Mouse (Mus musculus): ENCODE measurements around the gene Pde4d. TPM values are rescaled to one million over a fixed set of nuclear protein-coding genes. Genes with fewer than 3 reads are reported as not detected.
"Not testable (repeated sequence)": the region's sequence is repeated elsewhere in the genome, so short reads cannot be mapped to it uniquely, and the experiment has no call there.

Gene Pde4d
- polyA plus RNA-seq, 1 experiment from 2014 or later = 20.5 TPM

GRCm38 (mm10) chr13:108797620-108798019 lies 347.9 kb downstream of the Pde4d start:
- not testable (repeated sequence) for H3K27ac ChIP-seq (ENCODE audit: low read length); H3K4me2 ChIP-seq (ENCODE audit: low read length); H3K9ac ChIP-seq (replicated peaks; ENCODE audit: low read depth, low read length); H3K4me3 ChIP-seq (replicated peaks; ENCODE audit: low read length); H3K9me3 ChIP-seq (ENCODE audit: control insufficient read depth, low read length); ATAC-seq; H3K4me1 ChIP-seq (replicated peaks; ENCODE audit: control insufficient read depth, insufficient read depth, low read length); H3K27me3 ChIP-seq (replicated peaks; ENCODE audit: control insufficient read depth, insufficient read depth, low read length); H3K36me3 ChIP-seq (ENCODE audit: control insufficient read depth, insufficient read depth)
- WGBS = 72% methylated on average over 3 of the region's 3 CpGs

GRCm38 (mm10) chr13:108809191-108809590 lies 359.4 kb downstream of the Pde4d start:
- no peak for ATAC-seq

GRCm38 (mm10) chr13:108812956-108813355 lies 363.2 kb downstream of the Pde4d start:
- Histone ChIP-seq H3K9ac (replicated peaks; ENCODE audit: low read depth, low read length) (no peak overlapping the region), H3K27ac (ENCODE audit: low read length) (no peak overlapping the region), H3K4me3 (replicated peaks; ENCODE audit: low read length) (no peak overlapping the region), H3K4me1 (replicated peaks; ENCODE audit: control insufficient read depth, insufficient read depth, low read length) (no peaks in the 10 kb centered on the region), H3K27me3 (replicated peaks; ENCODE audit: control insufficient read depth, insufficient read depth, low read length) (no peaks in the 10 kb centered on the region), H3K36me3 (ENCODE audit: control insufficient read depth, insufficient read depth) (no peaks in the 10 kb centered on the region), H3K4me2 (ENCODE audit: low read length) (no peak overlapping the region), H3K9me3 (ENCODE audit: control insufficient read depth, low read length) (no peaks in the 10 kb centered on the region)
- WGBS = 62% methylated on average over 3 of the region's 3 CpGs
- ATAC-seq = no peak

More at GRCm38 (mm10) chr13:108809191-108809590, 359.4 kb downstream of the Pde4d start:
- Histone ChIP-seq H3K27ac (ENCODE audit: low read length) (no peak overlapping the region), H3K4me3 (replicated peaks; ENCODE audit: low read length) (no peak overlapping the region), H3K4me2 (ENCODE audit: low read length) (no peak overlapping the region), H3K4me1 (replicated peaks; ENCODE audit: control insufficient read depth, insufficient read depth, low read length) (no peaks in the 10 kb centered on the region), H3K36me3 (ENCODE audit: control insufficient read depth, insufficient read depth) (no peaks in the 10 kb centered on the region), H3K27me3 (replicated peaks; ENCODE audit: control insufficient read depth, insufficient read depth, low read length) (no peaks in the 10 kb centered on the region), H3K9me3 (ENCODE audit: control insufficient read depth, low read length) (no peaks in the 10 kb centered on the region), H3K9ac (replicated peaks; ENCODE audit: low read depth, low read length) (no peak overlapping the region)
- WGBS = 82% methylated on average over 7 of the region's 7 CpGs

GRCm38 (mm10) chr13:108819846-108820408 lies 370.2 kb downstream of the Pde4d start:
- 72% methylated on average over 6 of the region's 6 CpGs for WGBS

GRCm38 (mm10) chr13:108820487-108820886 lies 370.7 kb downstream of the Pde4d start:
- Histone ChIP-seq H3K4me2 (ENCODE audit: low read length) (no peak overlapping the region), H3K27me3 (replicated peaks; ENCODE audit: control insufficient read depth, insufficient read depth, low read length) (no peaks in the 10 kb centered on the region), H3K27ac (ENCODE audit: low read length) (no peak overlapping the region), H3K9me3 (ENCODE audit: control insufficient read depth, low read length) (no peaks in the 10 kb centered on the region), H3K4me1 (replicated peaks; ENCODE audit: control insufficient read depth, insufficient read depth, low read length) (no peaks in the 10 kb centered on the region), H3K4me3 (replicated peaks; ENCODE audit: low read length) (no peak overlapping the region), H3K36me3 (ENCODE audit: control insufficient read depth, insufficient read depth) (no peaks in the 10 kb centered on the region), H3K9ac (replicated peaks; ENCODE audit: low read depth, low read length) (no peak overlapping the region)
- no peak for ATAC-seq
- 96% methylated on average over 2 of the region's 2 CpGs for WGBS

More at GRCm38 (mm10) chr13:108819846-108820408, 370.2 kb downstream of the Pde4d start:
- H3K27ac ChIP-seq (ENCODE audit: low read length) = no peak overlapping the region
- no peaks in the 10 kb centered on the region for H3K36me3 ChIP-seq (ENCODE audit: control insufficient read depth, insufficient read depth)
- H3K27me3 ChIP-seq (replicated peaks; ENCODE audit: control insufficient read depth, insufficient read depth, low read length) = no peaks in the 10 kb centered on the region
- no peak overlapping the region for H3K9ac ChIP-seq (replicated peaks; ENCODE audit: low read depth, low read length)
- H3K4me3 ChIP-seq (replicated peaks; ENCODE audit: low read length) = no peak overlapping the region
- H3K4me1 ChIP-seq (replicated peaks; ENCODE audit: control insufficient read depth, insufficient read depth, low read length) = no peaks in the 10 kb centered on the region
- H3K9me3 ChIP-seq (ENCODE audit: control insufficient read depth, low read length) = no peaks in the 10 kb centered on the region
- H3K4me2 ChIP-seq (ENCODE audit: low read length) = no peak overlapping the region
- no peak for ATAC-seq

GRCm38 (mm10) chr13:108821270-108821669 lies 371.5 kb downstream of the Pde4d start:
- WGBS = 89% methylated on average over 7 of the region's 7 CpGs
- ATAC-seq = no peak
- H3K27me3 ChIP-seq (replicated peaks; ENCODE audit: control insufficient read depth, insufficient read depth, low read length) = no peaks in the 10 kb centered on the region
- H3K4me3 ChIP-seq (replicated peaks; ENCODE audit: low read length) = no peak overlapping the region
- H3K36me3 ChIP-seq (ENCODE audit: control insufficient read depth, insufficient read depth) = no peaks in the 10 kb centered on the region
- no peaks in the 10 kb centered on the region for H3K4me1 ChIP-seq (replicated peaks; ENCODE audit: control insufficient read depth, insufficient read depth, low read length)
- no peak overlapping the region for H3K27ac ChIP-seq (ENCODE audit: low read length)
- H3K9me3 ChIP-seq (ENCODE audit: control insufficient read depth, low read length) = no peaks in the 10 kb centered on the region
- no peak overlapping the region for H3K4me2 ChIP-seq (ENCODE audit: low read length)
- no peak overlapping the region for H3K9ac ChIP-seq (replicated peaks; ENCODE audit: low read depth, low read length)

GRCm38 (mm10) chr13:108824638-108825310 lies 375.0 kb downstream of the Pde4d start:
- no peak overlapping the region for H3K4me2 ChIP-seq (ENCODE audit: low read length)
- H3K27ac ChIP-seq (ENCODE audit: low read length) = no peak overlapping the region
- no peaks in the 10 kb centered on the region for H3K27me3 ChIP-seq (replicated peaks; ENCODE audit: control insufficient read depth, insufficient read depth, low read length)
- ATAC-seq = no peak
- no peak overlapping the region for H3K4me3 ChIP-seq (replicated peaks; ENCODE audit: low read length)
- 74% methylated on average over 8 of the region's 8 CpGs for WGBS
- H3K9ac ChIP-seq (replicated peaks; ENCODE audit: low read depth, low read length) = no peak overlapping the region
- H3K36me3 ChIP-seq (ENCODE audit: control insufficient read depth, insufficient read depth) = no peaks in the 10 kb centered on the region
- H3K9me3 ChIP-seq (ENCODE audit: control insufficient read depth, low read length) = no peaks in the 10 kb centered on the region
- no peaks in the 10 kb centered on the region for H3K4me1 ChIP-seq (replicated peaks; ENCODE audit: control insufficient read depth, insufficient read depth, low read length)

GRCm38 (mm10) chr13:108825501-108825900 lies 375.8 kb downstream of the Pde4d start:
- Histone ChIP-seq H3K4me2 (ENCODE audit: low read length) (no peak overlapping the region), H3K9ac (replicated peaks; ENCODE audit: low read depth, low read length) (no peak overlapping the region), H3K36me3 (ENCODE audit: control insufficient read depth, insufficient read depth) (no peaks in the 10 kb centered on the region), H3K4me3 (replicated peaks; ENCODE audit: low read length) (no peak overlapping the region), H3K27ac (ENCODE audit: low read length) (no peak overlapping the region), H3K4me1 (replicated peaks; ENCODE audit: control insufficient read depth, insufficient read depth, low read length) (no peaks in the 10 kb centered on the region), H3K27me3 (replicated peaks; ENCODE audit: control insufficient read depth, insufficient read depth, low read length) (no peaks in the 10 kb centered on the region), H3K9me3 (ENCODE audit: control insufficient read depth, low read length) (no peaks in the 10 kb centered on the region)
- ATAC-seq = no peak
- WGBS = 95% methylated on average over 6 of the region's 6 CpGs

GRCm38 (mm10) chr13:108834197-108834596 lies 384.4 kb downstream of the Pde4d start:
- no peaks in the 10 kb centered on the region for H3K4me1 ChIP-seq (replicated peaks; ENCODE audit: control insufficient read depth, insufficient read depth, low read length)
- no peaks in the 10 kb centered on the region for H3K36me3 ChIP-seq (ENCODE audit: control insufficient read depth, insufficient read depth)
- H3K27ac ChIP-seq (ENCODE audit: low read length) = no peak overlapping the region
- H3K4me2 ChIP-seq (ENCODE audit: low read length) = no peak overlapping the region
- H3K4me3 ChIP-seq (replicated peaks; ENCODE audit: low read length) = no peak overlapping the region
- peak; percentile 47; the same call in 1 of the 2 replicates for ATAC-seq
- H3K9me3 ChIP-seq (ENCODE audit: control insufficient read depth, low read length) = no peaks in the 10 kb centered on the region
- no peaks in the 10 kb centered on the region for H3K27me3 ChIP-seq (replicated peaks; ENCODE audit: control insufficient read depth, insufficient read depth, low read length)
- 94% methylated on average over 1 of the region's 1 CpGs for WGBS
- H3K9ac ChIP-seq (replicated peaks; ENCODE audit: low read depth, low read length) = no peak overlapping the region

Data from forebrain, embryonic 16.5 days (tissue).